Mouse (Mus musculus): ENCODE measurements at regions not wholly inside any gene's neighbourhood (a gene's known extent, or its start where the extent isn't known, plus 50 kb on each side); places are given as distances from the start of the nearest gene placed in this dataset.
A peak's percentile ranks its signal among the peaks of the same experiment; 100 is the strongest.

- H3K4me2 ChIP-seq (replicated peaks; ENCODE audit: low read depth, low read length, severe bottlenecking): no peak overlapping the region
- H3K27me3 ChIP-seq (ENCODE audit: control insufficient read depth, insufficient read depth, low read length): no peaks in the 10 kb centered on the region
- H3K27ac ChIP-seq (replicated peaks; ENCODE audit: low read depth, low read length): no peak overlapping the region
- WGBS: 60% methylated on average over 7 of the region's 7 CpGs
- ATAC-seq (ENCODE audit: low FRiP score, low read depth): no peak
- no peaks in the 10 kb centered on the region for H3K9me3 ChIP-seq (ENCODE audit: control insufficient read depth, low read length)
- no peak overlapping the region for H3K9ac ChIP-seq (ENCODE audit: low read depth, low read length, severe bottlenecking)
- no peaks in the 10 kb centered on the region for H3K36me3 ChIP-seq (ENCODE audit: control insufficient read depth, insufficient read depth, low read length)
- no peak for TF ChIP-seq POLR2A (IDR thresholded peaks at IDR 0.05; ENCODE audit: borderline replicate concordance, extremely low read depth, insufficient read depth, insufficient read length)
- H3K4me1 ChIP-seq (ENCODE audit: control insufficient read depth, insufficient read depth, low read length): no peaks in the 10 kb centered on the region
- DNase-seq (ENCODE audit: low spot score): no peak
- H3K4me3 ChIP-seq (replicated peaks; ENCODE audit: low read length): no peak overlapping the region
Observed at GRCm38 (mm10) chr9:50438738-50439137, 55.6 kb upstream of the Plet1 start.

- WGBS: 69% methylated on average over 3 of the region's 3 CpGs
- TF ChIP-seq POLR2A (IDR thresholded peaks at IDR 0.05; ENCODE audit: borderline replicate concordance, extremely low read depth, insufficient read depth, insufficient read length): no peak
- no peaks in the 10 kb centered on the region for H3K9me3 ChIP-seq (ENCODE audit: control insufficient read depth, low read length)
- ATAC-seq (ENCODE audit: low FRiP score, low read depth) (no peak; the same call in 1 of the 2 replicates), DNase-seq (ENCODE audit: low spot score) (no peak)
- no peak overlapping the region for H3K4me2 ChIP-seq (replicated peaks; ENCODE audit: low read depth, low read length, severe bottlenecking)
- no peaks in the 10 kb centered on the region for H3K36me3 ChIP-seq (ENCODE audit: control insufficient read depth, insufficient read depth, low read length)
- no peak overlapping the region for H3K27ac ChIP-seq (replicated peaks; ENCODE audit: low read depth, low read length)
- no peak overlapping the region for H3K4me3 ChIP-seq (replicated peaks; ENCODE audit: low read length)
- no peaks in the 10 kb centered on the region for H3K4me1 ChIP-seq (ENCODE audit: control insufficient read depth, insufficient read depth, low read length)
- H3K27me3 ChIP-seq (ENCODE audit: control insufficient read depth, insufficient read depth, low read length): no peaks in the 10 kb centered on the region
- H3K9ac ChIP-seq (ENCODE audit: low read depth, low read length, severe bottlenecking): no peak overlapping the region
Observed at GRCm38 (mm10) chr9:50440222-50440621, 54.1 kb upstream of the Plet1 start.

- no peak overlapping the region for H3K4me2 ChIP-seq (replicated peaks; ENCODE audit: low read depth, low read length, severe bottlenecking)
- H3K4me3 ChIP-seq (replicated peaks; ENCODE audit: low read length): no peak overlapping the region
- H3K36me3 ChIP-seq (ENCODE audit: control insufficient read depth, insufficient read depth, low read length): no peaks in the 10 kb centered on the region
- no peaks in the 10 kb centered on the region for H3K27me3 ChIP-seq (ENCODE audit: control insufficient read depth, insufficient read depth, low read length)
- ATAC-seq (ENCODE audit: low FRiP score, low read depth) (no peak), DNase-seq (ENCODE audit: low spot score) (peak; percentile 25)
- WGBS: 58% methylated on average over 2 of the region's 2 CpGs
- H3K4me1 ChIP-seq (ENCODE audit: control insufficient read depth, insufficient read depth, low read length): no peaks in the 10 kb centered on the region
- TF ChIP-seq POLR2A (IDR thresholded peaks at IDR 0.05; ENCODE audit: borderline replicate concordance, extremely low read depth, insufficient read depth, insufficient read length): no peak
- no peak overlapping the region for H3K27ac ChIP-seq (replicated peaks; ENCODE audit: low read depth, low read length)
- no peak overlapping the region for H3K9ac ChIP-seq (ENCODE audit: low read depth, low read length, severe bottlenecking)
- H3K9me3 ChIP-seq (ENCODE audit: control insufficient read depth, low read length): no peaks in the 10 kb centered on the region
Observed at GRCm38 (mm10) chr9:50440689-50441088, 53.6 kb upstream of the Plet1 start.

GRCm38 (mm10) chr9:50443708-50444463 lies 50.4 kb upstream of the Plet1 start:
- 51% methylated on average over 23 of the region's 23 CpGs for WGBS
- Histone ChIP-seq H3K9ac (ENCODE audit: low read depth, low read length, severe bottlenecking) (no peak overlapping the region), H3K27ac (replicated peaks; ENCODE audit: low read depth, low read length) (no peak overlapping the region), H3K4me1 (ENCODE audit: control insufficient read depth, insufficient read depth, low read length) (no peaks in the 10 kb centered on the region), H3K36me3 (ENCODE audit: control insufficient read depth, insufficient read depth, low read length) (no peaks in the 10 kb centered on the region), H3K4me3 (replicated peaks; ENCODE audit: low read length) (no peak overlapping the region), H3K9me3 (ENCODE audit: control insufficient read depth, low read length) (no peaks in the 10 kb centered on the region), H3K27me3 (ENCODE audit: control insufficient read depth, insufficient read depth, low read length) (no peaks in the 10 kb centered on the region), H3K4me2 (replicated peaks; ENCODE audit: low read depth, low read length, severe bottlenecking) (0 out of 2 replicates have a peak overlapping the region, but pooled peaks have one; percentile 21)
- DNase-seq (ENCODE audit: low spot score) (peak; percentile 87), ATAC-seq (ENCODE audit: low FRiP score, low read depth) (peak; percentile 37; the same call in 1 of the 2 replicates)
- TF ChIP-seq POLR2A (IDR thresholded peaks at IDR 0.05; ENCODE audit: borderline replicate concordance, extremely low read depth, insufficient read depth, insufficient read length): no peak

Data from limb, embryonic 14.5 days (tissue).